Mouse (Mus musculus) adrenal gland, postnatal 0 days (tissue): ENCODE measurements around the gene Rnase13. TPM values are rescaled to one million over a fixed set of nuclear protein-coding genes. Genes with fewer than 3 reads are reported as not detected.

ENCODE experiments used
- polyA plus RNA-seq: library from polyadenylated mRNA; unstranded; fragments of >200 nt; fragmentation: Nextera tagmentation; extraction: Ambion mirVana; gene quantifications from 2 replicates; pipeline ENCODE4 v1.2.1, GENCODE M21; 2015

The Rnase13 gene
- 0.08 TPM in 1 of 2 replicates, not detected in the other for polyA plus RNA-seq

DNA sequence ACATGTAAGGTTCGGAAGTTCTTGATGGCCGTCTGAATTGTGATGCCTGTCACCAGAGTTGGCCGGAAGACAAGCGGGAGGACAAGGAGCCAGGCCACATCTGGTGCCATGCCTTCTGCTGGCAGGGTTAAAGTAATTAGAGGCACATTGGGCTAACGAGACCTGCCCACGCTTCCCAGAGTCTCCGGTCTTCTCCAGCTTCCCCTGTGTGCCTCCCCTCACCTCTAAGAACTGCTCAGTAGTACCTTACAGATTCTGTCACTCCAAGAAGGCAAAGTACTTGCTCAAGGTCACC, at the start of gene Rnase13:
TSS of gene Rnase13 (minus strand) at position 203 of the 295 bp plus-strand sequence.

DNA sequence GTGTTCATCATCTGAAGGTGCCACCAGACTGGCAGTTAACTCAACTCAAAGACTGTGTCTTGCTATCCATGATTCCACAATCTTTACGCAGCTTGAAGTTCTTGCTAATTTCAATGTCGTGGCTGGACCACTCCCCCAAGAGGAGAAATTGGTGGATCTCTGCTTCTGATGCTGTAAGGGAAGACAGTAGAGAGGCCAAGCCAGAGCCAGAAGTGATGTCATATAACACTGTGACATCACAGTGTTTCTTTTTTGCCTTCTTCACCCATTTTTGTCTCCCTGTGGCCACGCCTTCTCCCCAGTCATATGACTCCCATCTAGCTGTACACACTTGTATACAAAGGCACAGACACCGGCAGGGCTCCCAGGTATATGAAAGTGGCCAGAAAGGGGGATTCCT, 4.4 kb downstream of the Rnase13 start, which contains the start of gene Tppp2:
TSS of gene Tppp2 (plus strand) at position 301 of the 400 bp plus-strand sequence.

DNA sequence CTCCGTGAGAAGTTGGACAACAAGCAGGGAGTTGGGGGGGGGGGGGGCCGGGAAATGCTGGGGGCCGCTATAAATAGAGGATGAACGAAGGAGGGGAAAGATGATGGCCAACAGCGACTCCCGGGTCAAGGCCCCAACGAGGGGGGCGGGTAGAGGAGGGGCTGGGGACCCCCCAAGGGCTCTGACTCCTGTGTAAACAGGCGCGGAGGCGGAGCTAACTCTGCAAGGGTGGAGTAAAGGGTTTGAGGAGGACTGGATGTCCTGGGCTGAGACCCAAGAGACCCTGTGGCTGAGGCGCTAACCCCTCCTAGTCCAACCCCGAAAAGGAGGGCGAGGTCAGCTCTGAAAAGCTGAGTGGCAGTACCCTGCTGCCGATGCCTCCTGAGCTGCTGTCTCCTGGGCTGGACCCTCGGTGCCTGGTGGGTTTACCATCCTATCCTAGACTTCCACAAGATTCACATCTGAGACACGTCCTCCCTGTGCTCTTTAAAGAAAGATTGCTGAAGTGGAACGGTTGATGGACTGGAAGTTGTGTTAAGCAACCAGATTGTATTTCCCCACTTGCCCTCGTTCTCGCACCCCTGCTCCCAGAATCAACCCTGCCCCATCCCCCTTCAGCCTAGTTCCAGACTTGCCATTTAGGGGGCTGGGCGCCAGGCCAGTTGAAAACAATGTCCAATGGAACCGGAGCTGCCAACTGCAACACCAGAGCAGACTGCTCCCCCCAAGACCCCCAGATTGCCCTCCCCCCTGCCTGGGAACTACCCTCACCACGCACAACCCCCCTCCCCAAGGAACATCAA, 8.4 kb downstream of the Rnase13 start, which contains the start of gene Ndrg2:
TSS of gene Ndrg2 (minus strand) at position 199 of the 803 bp plus-strand sequence.

DNA sequence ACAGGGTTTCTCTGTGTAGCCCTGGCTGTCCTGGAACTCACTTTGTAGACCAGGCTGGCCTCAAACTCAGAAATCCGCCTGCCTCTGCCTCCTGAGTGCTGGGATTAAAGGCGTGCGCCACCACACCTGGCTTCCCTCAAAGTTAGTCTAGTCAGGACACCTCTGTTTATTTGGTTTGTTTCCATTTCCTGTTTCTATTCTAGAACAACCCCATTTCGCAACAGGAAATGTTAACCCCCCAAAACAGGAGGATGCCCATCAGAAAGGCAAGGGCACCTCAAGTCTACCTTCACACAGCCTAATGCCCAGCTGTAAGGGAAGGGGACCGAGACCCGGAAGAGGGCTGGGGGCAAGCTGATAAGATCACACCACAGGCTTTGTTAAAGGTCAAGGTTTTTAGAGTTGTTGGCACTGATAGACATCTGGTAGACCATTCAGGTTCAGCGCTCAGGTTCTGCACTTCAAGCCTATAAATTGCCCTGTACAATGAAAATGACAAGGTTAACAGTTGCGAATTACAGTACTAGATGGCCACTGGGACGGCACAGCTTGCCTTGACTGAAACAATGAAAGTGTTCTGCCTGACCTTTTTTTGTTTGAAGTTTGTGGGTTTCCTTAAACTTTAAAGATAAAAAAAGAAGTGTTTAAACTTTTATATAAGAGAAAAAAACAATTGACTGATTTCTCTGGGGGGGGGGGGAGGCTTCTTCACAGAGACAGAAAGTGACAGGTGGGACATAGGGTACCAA, 30.2 kb downstream of the Rnase13 start, which contains the start of gene Slc39a2:
TSS of gene Slc39a2 (plus strand) at position 699 of the 749 bp plus-strand sequence.

DNA sequence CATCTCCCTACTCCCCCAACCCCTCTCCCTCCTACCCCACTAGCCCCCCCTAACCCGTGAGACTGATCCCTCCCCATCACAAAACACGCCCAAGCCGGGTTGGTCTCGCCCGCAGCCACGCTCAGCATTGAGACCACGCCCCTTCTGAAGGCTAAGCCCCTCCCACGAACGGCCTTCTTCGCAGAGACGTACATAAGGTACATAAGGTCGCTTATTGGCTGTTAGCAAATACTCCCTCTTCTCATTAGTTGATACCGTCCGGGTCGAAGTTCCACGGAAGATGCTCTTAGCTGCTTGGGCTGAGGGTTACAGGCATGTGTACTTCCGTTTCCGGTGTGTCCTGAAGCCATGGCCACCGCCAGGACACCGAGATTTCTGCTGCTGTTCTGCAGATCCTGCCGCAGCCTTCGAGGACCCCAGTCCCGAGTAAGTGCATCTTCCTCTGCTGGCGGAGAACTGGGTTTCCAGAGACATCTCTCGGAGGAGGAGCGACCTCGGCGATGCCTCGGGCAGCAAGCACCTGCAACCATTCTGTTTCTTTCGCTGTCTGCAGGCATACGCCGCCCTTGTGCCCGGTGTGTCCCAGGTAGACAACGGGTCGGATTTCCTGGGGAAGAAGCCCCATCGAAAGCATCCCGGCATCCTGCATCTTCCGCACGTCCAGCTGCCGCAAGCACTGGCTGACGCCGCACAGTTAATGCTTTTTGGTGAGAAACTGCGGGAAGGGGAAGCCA, 37.8 kb downstream of the Rnase13 start, which contains the start of gene Mettl17:
TSS of gene Mettl17 (plus strand) at position 245 of the 734 bp plus-strand sequence.

Other genes with a start within 250 kb of the Rnase13 start
- gene Gm17079, start 227.3 kb downstream of the Rnase13 start, polyA plus RNA-seq, result not detected in 2 replicates
- gene Gm5800, start 205.6 kb downstream of the Rnase13 start, polyA plus RNA-seq, result not detected in 2 replicates
- 0.33 and 0.36 TPM in 2 replicates for gene Ang4, start 149.2 kb downstream of the Rnase13 start, polyA plus RNA-seq
- not detected in 2 replicates for gene AY358078, start 122.7 kb downstream of the Rnase13 start, polyA plus RNA-seq
- 0.30 TPM in 1 of 2 replicates, not detected in the other for gene Ear6, start 69.1 kb downstream of the Rnase13 start, polyA plus RNA-seq
- 28.6 and 34.4 TPM in 2 replicates for gene Mettl17, start 37.9 kb downstream of the Rnase13 start, polyA plus RNA-seq
- gene Slc39a2, start 29.9 kb downstream of the Rnase13 start, polyA plus RNA-seq, result 0.06 and 0.36 TPM in 2 replicates
- gene Ndrg2, start 8.6 kb downstream of the Rnase13 start, polyA plus RNA-seq, result 119 and 138 TPM in 2 replicates
- not detected in 2 replicates for gene Tppp2, start 4.3 kb downstream of the Rnase13 start, polyA plus RNA-seq
- gene Arhgef40, start 61.9 kb upstream of the Rnase13 start, polyA plus RNA-seq, result 42.5 and 43.7 TPM in 2 replicates
- gene Tmem253, start 92.9 kb upstream of the Rnase13 start, polyA plus RNA-seq, result 0.46 and 1.7 TPM in 2 replicates
- 13.9 and 20.6 TPM in 2 replicates for gene Zfp219, start 98.0 kb upstream of the Rnase13 start, polyA plus RNA-seq
- gene Olfr221, start 119.7 kb upstream of the Rnase13 start, polyA plus RNA-seq, result not detected in 2 replicates
- gene Hnrnpc, start 181.3 kb upstream of the Rnase13 start, polyA plus RNA-seq, result 233 and 256 TPM in 2 replicates
- 26.3 and 31.5 TPM in 2 replicates for gene Rpgrip1, start 187.9 kb upstream of the Rnase13 start, polyA plus RNA-seq